Mouse (Mus musculus) myocyte (in vitro differentiated cells): ENCODE results near the gene Milr1.

Experiments
- CEBPB ChIP-seq: IDR thresholded peaks from 2 replicates; pipeline ENCODE4 v1.6.1; 2011; ENCODE audit warnings: mild to moderate bottlenecking, moderate library complexity; ENCODE audit not compliant: poor library complexity, insufficient read depth, severe bottlenecking
- E2F4 ChIP-seq: IDR thresholded peaks from one replicate; pipeline ENCODE4 v1.6.1; 2011; ENCODE audit warnings: mild to moderate bottlenecking, control low read depth, moderate library complexity; ENCODE audit not compliant: insufficient read depth
- MAX ChIP-seq: IDR thresholded peaks from one replicate; pipeline ENCODE4 v1.6.1; 2011; ENCODE audit warnings: low read depth, mild to moderate bottlenecking, control low read depth
- MYOD1 ChIP-seq, 3 experiments: IDR thresholded peaks; one replicate each; pipeline ENCODE4 v1.6.1; 2011; ENCODE audit warnings: control low read depth in 2 of 3, low read depth in 2 of 3, mild to moderate bottlenecking in 2 of 3, moderate library complexity in 1 of 3; ENCODE audit not compliant: insufficient read length in 2 of 3, control insufficient read depth in 1 of 3
- MYOG ChIP-seq, 3 experiments: IDR thresholded peaks; one replicate each; pipeline ENCODE4 v1.6.1; 2011; ENCODE audit warnings: control low read depth in 2 of 3, low read depth in 2 of 3, mild to moderate bottlenecking in 2 of 3; ENCODE audit not compliant: insufficient read length in 2 of 3, control insufficient read depth in 1 of 3, insufficient read depth in 1 of 3
- POLR2A ChIP-seq: IDR thresholded peaks from one replicate; pipeline ENCODE4 v1.6.1; 2011; ENCODE audit warnings: low read depth, mild to moderate bottlenecking, control low read depth, moderate library complexity; ENCODE audit not compliant: insufficient read length
- POLR2AphosphoS2 ChIP-seq: IDR thresholded peaks from one replicate; pipeline ENCODE4 v1.6.1; 2011; ENCODE audit warnings: low read depth, control low read depth; ENCODE audit not compliant: insufficient read length
- REST ChIP-seq: IDR thresholded peaks from one replicate; pipeline ENCODE4 v1.6.1; 2011; ENCODE audit warnings: mild to moderate bottlenecking, control low read depth, moderate library complexity; ENCODE audit not compliant: insufficient read depth, insufficient read length
- SRF ChIP-seq: IDR thresholded peaks from one replicate; pipeline ENCODE4 v1.6.1; 2011; ENCODE audit warnings: low read depth; ENCODE audit not compliant: control insufficient read depth, insufficient read length
- TCF12 ChIP-seq: IDR thresholded peaks from one replicate; pipeline ENCODE4 v1.6.1; 2011; ENCODE audit warnings: mild to moderate bottlenecking, control low read depth; ENCODE audit not compliant: poor library complexity, insufficient read depth, severe bottlenecking
- TCF3 ChIP-seq: IDR thresholded peaks from one replicate; pipeline ENCODE4 v1.6.1; 2011; ENCODE audit warnings: low read depth, control low read depth; ENCODE audit not compliant: insufficient read length
- USF1 ChIP-seq: IDR thresholded peaks from one replicate; pipeline ENCODE4 v1.6.1; 2011; ENCODE audit warnings: low read depth, mild to moderate bottlenecking, control low read depth, moderate library complexity

- TF ChIP-seq REST (no peak), MYOD1 (IDR thresholded peaks at IDR 0.05; ENCODE audit: control insufficient read depth in 1 of 3, insufficient read length in 2 of 3, low read depth in 2 of 3) (no peak), USF1 (no peak), MAX (no peak), TCF12 (no peak), POLR2AphosphoS2 (no peak), POLR2A (no peak), MYOG (IDR thresholded peaks at IDR 0.05; ENCODE audit: control insufficient read depth in 1 of 3, insufficient read depth in 1 of 3, insufficient read length in 2 of 3, low read depth in 2 of 3) (no peak), TCF3 (no peak), E2F4 (no peak), SRF (no peak), CEBPB (no peak)
Measured at GRCm38 (mm10) chr11:106815761-106816160, 64.7 kb downstream of the Milr1 start.
